Mouse (Mus musculus): ENCODE data around the gene Hoxa4.

Hoxa4 gene

GRCm38 (mm10) chr6:52165441-52166370, 25.8 kb downstream of the Hoxa4 start:
- DNase-seq (ENCODE audit: low read depth, low spot score) = no peak

GRCm38 (mm10) chr6:52164626-52165440, 26.7 kb downstream of the Hoxa4 start, which contains the start of gene Hoxa2:
Gene Hoxa2, minus strand, starts transcription at chr6:52164831.
- no peak for DNase-seq (ENCODE audit: low read depth, low spot score)

GRCm38 (mm10) chr6:52164051-52164625, 27.4 kb downstream of the Hoxa4 start:
- DNase-seq (ENCODE audit: low read depth, low spot score) = no peak

GRCm38 (mm10) chr6:52163366-52164031, 28.1 kb downstream of the Hoxa4 start:
- no peak for DNase-seq (ENCODE audit: low read depth, low spot score)

GRCm38 (mm10) chr6:52162611-52163365, 28.8 kb downstream of the Hoxa4 start:
- no peak for DNase-seq (ENCODE audit: low read depth, low spot score)

GRCm38 (mm10) chr6:52162093-52162380, 29.5 kb downstream of the Hoxa4 start:
- no peak for DNase-seq (ENCODE audit: low read depth, low spot score)

- DNase-seq (ENCODE audit: low read depth, low spot score) = no peak
Measured at GRCm38 (mm10) chr6:52161336-52162092, 30.0 kb downstream of the Hoxa4 start.

- no peak for DNase-seq (ENCODE audit: low read depth, low spot score)
Measured at GRCm38 (mm10) chr6:52160511-52161335, 30.8 kb downstream of the Hoxa4 start.

GRCm38 (mm10) chr6:52159979-52160378, 31.6 kb downstream of the Hoxa4 start:
- no peak for DNase-seq (ENCODE audit: low read depth, low spot score)

GRCm38 (mm10) chr6:52159164-52159761, 32.3 kb downstream of the Hoxa4 start:
- no peak for DNase-seq (ENCODE audit: low read depth, low spot score)

GRCm38 (mm10) chr6:52158276-52159051, 33.1 kb downstream of the Hoxa4 start, which contains the start of gene Hoxa1:
Gene Hoxa1, minus strand, starts transcription at chr6:52158317.
- no peak for DNase-seq (ENCODE audit: low read depth, low spot score)

GRCm38 (mm10) chr6:52157466-52158275, 33.9 kb downstream of the Hoxa4 start:
- DNase-seq (ENCODE audit: low read depth, low spot score) = no peak

GRCm38 (mm10) chr6:52156551-52157200, 34.9 kb downstream of the Hoxa4 start:
- no peak for DNase-seq (ENCODE audit: low read depth, low spot score)

GRCm38 (mm10) chr6:52155471-52155870, 36.1 kb downstream of the Hoxa4 start:
- DNase-seq (ENCODE audit: low read depth, low spot score) = no peak

- no peak for DNase-seq (ENCODE audit: low read depth, low spot score)
Measured at GRCm38 (mm10) chr6:52154044-52154443, 37.5 kb downstream of the Hoxa4 start.

- DNase-seq (ENCODE audit: low read depth, low spot score) = no peak
Measured at GRCm38 (mm10) chr6:52153270-52153669, 38.3 kb downstream of the Hoxa4 start.

Measured in brain, embryonic 18.5 days (tissue).